Mouse (Mus musculus): ENCODE results near the gene Jakmip3.
A peak's percentile ranks its signal among the peaks of the same experiment; 100 is the strongest.

Gene Jakmip3

DNA sequence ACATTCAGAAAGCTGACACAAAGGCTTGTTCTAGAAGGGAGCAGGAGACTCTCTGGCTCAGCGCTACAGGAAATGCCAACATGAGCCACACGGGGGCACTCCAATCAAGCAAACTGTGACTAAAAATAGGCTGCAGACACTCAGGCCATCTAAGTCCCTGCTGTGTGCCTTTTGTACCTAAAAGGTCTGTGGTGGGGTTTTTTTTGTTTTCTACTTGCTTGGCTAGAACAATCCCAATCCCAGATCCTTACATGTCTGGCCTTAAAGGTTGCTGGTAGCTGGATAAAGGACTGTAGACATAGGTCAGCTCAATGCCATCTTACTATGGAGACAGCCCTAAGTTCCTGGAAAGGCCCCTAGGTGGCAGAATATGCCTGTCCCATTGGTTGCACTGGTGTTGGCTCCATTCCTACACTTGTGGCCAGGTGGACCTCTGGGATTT lies 127.7 kb downstream of the Jakmip3 start:
- peak; percentile 90 for DNase-seq

DNA sequence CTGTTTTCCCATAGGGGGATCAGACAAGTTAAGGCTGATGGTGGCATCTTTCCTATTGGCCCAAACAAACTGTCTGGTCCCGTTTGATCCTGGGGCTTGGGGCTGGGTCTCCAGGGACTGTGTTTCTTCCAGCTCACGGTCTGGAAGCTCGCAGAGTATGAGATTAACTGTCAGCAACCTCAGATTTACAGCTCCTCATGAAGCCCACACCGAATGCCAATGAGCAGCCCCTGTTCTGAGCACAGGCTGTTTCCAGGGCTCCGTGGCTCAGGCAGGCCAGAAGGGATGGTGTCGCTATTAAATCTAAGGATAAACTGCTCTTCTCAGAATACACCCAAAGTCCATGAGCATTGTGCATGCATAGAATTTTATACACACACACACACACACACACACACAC lies 133.7 kb downstream of the Jakmip3 start:
- peak; percentile 47 for DNase-seq

GRCm38 (mm10) chr7:139075054-139075794 lies 134.7 kb downstream of the Jakmip3 start:
- peak; percentile 96 for DNase-seq

GRCm38 (mm10) chr7:139077283-139077682 lies 136.8 kb downstream of the Jakmip3 start:
- peak; percentile 60 for DNase-seq

GRCm38 (mm10) chr7:139078181-139078580 lies 137.7 kb downstream of the Jakmip3 start:
- DNase-seq: peak; percentile 53

DNA sequence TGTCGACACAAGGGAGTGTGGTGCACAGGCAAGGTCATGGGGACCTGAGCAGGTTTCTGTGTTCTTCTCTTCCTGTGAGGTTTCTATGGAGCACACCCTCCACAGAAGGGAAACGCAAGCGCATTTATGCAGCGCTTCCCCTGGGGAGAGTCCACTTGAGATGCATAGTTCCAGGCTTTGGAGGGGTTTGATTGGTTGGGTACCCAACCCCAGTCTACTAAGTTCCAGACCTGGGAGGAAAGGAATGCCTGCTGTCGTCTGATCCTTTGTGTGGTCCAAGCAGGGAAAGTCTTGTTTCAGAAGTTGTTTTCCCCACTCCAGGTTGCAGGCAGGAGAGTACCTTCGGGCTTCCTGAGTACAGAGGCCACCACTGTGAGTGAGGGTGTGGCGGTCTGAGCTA lies 138.6 kb downstream of the Jakmip3 start:
- no peak for DNase-seq

DNA sequence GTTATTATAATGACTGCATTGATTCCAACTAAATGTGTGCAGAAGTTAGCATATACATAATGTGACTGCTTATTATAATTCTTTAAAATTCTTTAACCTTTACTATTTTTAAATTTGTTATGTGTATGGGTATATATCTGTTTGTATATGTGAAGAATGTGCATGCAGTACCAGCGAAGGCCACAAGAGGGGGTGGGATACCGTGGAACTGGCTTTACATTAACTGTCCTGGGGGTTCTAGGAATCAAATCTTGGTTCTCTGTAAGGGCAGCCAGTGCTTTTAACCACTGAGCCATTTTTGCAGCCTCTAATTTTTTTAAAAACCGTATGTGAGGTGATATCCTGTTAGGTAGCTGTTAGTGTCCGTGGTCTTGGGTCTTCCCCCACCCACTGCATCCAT lies 140.2 kb downstream of the Jakmip3 start:
- DNase-seq: peak; percentile 43

- DNase-seq: peak; percentile 27
Measured at GRCm38 (mm10) chr7:139081158-139081557, 140.6 kb downstream of the Jakmip3 start.

- DNase-seq: peak; percentile 67
Measured at GRCm38 (mm10) chr7:139082281-139082680, 141.8 kb downstream of the Jakmip3 start.

GRCm38 (mm10) chr7:139084316-139084715 lies 143.8 kb downstream of the Jakmip3 start:
- no peak for DNase-seq

GRCm38 (mm10) chr7:139085629-139086194 lies 145.2 kb downstream of the Jakmip3 start, which contains the start of gene Dpysl4:
Gene Dpysl4, plus strand, starts transcription at chr7:139086001.
- DNase-seq: peak; percentile 93

GRCm38 (mm10) chr7:139086195-139087158 lies 145.9 kb downstream of the Jakmip3 start:
- DNase-seq: no peak

- no peak for DNase-seq
Measured at GRCm38 (mm10) chr7:139087801-139088200, 147.3 kb downstream of the Jakmip3 start.

GRCm38 (mm10) chr7:139089892-139090874 lies 149.7 kb downstream of the Jakmip3 start:
- DNase-seq: no peak

GRCm38 (mm10) chr7:139091681-139092080 lies 151.2 kb downstream of the Jakmip3 start:
- no peak for DNase-seq

- no peak for DNase-seq
Measured at GRCm38 (mm10) chr7:139092676-139093075, 152.1 kb downstream of the Jakmip3 start.

- no peak for DNase-seq
Measured at GRCm38 (mm10) chr7:139093124-139093523, 152.6 kb downstream of the Jakmip3 start.

GRCm38 (mm10) chr7:139093781-139094180 lies 153.3 kb downstream of the Jakmip3 start:
- no peak for DNase-seq

DNA sequence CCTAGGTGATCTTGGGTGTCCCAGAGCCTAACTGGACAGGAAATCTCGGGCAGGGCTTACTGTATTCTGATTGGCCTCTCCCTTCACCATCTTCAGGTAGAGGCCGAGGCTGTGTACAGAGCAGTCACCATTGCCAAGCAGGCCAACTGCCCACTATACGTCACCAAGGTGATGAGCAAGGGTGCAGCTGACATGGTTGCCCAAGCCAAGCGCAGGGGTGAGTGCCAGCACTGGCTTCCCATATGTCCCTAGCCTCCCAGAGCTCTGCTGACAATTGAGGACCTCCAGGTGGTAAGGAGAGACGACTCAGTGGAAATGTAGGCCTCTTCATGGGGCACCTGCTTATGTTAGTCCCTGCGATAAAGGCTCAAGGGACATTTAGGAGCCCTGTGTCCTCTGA lies 154.2 kb downstream of the Jakmip3 start:
- no peak for DNase-seq

GRCm38 (mm10) chr7:139095282-139095681 lies 154.8 kb downstream of the Jakmip3 start:
- DNase-seq: no peak

DNA sequence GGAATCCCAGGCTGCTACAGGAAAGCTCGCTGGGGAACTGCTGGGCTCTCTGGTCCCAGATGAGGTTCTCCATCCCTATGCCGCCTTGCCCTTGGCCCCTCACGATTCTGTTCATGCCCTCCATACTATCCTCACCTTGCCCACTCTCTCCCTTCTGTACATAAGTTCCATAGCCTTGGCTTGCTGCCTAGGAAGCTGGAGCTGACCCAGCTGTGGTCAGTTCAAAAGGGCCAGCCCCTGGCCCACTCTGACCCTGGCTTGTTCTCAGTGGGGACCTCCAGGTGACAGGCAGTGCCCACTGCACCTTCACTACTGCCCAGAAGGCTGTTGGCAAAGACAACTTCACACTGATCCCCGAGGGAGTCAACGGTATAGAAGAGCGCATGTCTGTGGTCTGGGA lies 155.9 kb downstream of the Jakmip3 start:
- DNase-seq: no peak

GRCm38 (mm10) chr7:139100531-139101095 lies 160.1 kb downstream of the Jakmip3 start:
- no peak for DNase-seq
